Mouse (Mus musculus) G1E (cell line): Measurements from ENCODE around the gene Rep15. TPM values are rescaled to one million over a fixed set of nuclear protein-coding genes. Genes with fewer than 3 reads are reported as not detected.

Source experiments
- ATAC-seq: 2 replicates; pipeline ENCODE4 v1.8.0; 2016; ENCODE audit warnings: mild to moderate bottlenecking; ENCODE audit not compliant: insufficient number of reproducible peaks, poor library complexity, low FRiP score, severe bottlenecking; ENCODE audit errors: extremely low read depth
- DNase-seq: peaks from one replicate; pipeline ENCODE4 v3.0.0; 2012; ENCODE audit warnings: low spot score
- H3K27me3 ChIP-seq: 2 replicates; pipeline ENCODE4 v1.6.1; 2012; ENCODE audit warnings: mild to moderate bottlenecking, low read length, inconsistent platforms; ENCODE audit not compliant: insufficient read depth
- H3K36me3 ChIP-seq: replicated peaks from 2 replicates; pipeline ENCODE3; 2012; ENCODE audit warnings: mild to moderate bottlenecking, inconsistent platforms
- H3K4me1 ChIP-seq: 2 replicates; pipeline ENCODE4 v1.6.1; 2012; ENCODE audit warnings: low read depth, low read length, inconsistent platforms, mixed read lengths; ENCODE audit not compliant: insufficient read depth
- H3K4me3 ChIP-seq: 2 replicates; pipeline ENCODE4 v1.5.1; 2012; ENCODE audit warnings: low read depth, mild to moderate bottlenecking, inconsistent platforms, low read length, moderate library complexity, mixed read lengths
- H3K9me3 ChIP-seq: replicated peaks from 2 replicates; pipeline ENCODE4 v1.6.1; 2012; ENCODE audit warnings: inconsistent platforms
- CTCF ChIP-seq: IDR thresholded peaks from 2 replicates; pipeline ENCODE4 v1.5.1; 2012; ENCODE audit warnings: low read depth, low read length, inconsistent platforms, mixed read lengths
- GATA1 ChIP-seq: IDR thresholded peaks from 2 replicates; pipeline ENCODE4 v1.6.1; 2012; ENCODE audit warnings: borderline replicate concordance, low read length, inconsistent platforms, mixed read lengths
- GATA2 ChIP-seq: IDR thresholded peaks from 2 replicates; pipeline ENCODE4 v1.6.1; 2012; ENCODE audit warnings: low read depth, low read length, inconsistent platforms, borderline replicate concordance
- POLR2AphosphoS5 ChIP-seq: IDR thresholded peaks from 2 replicates; pipeline ENCODE4 v1.6.1; 2012; ENCODE audit warnings: low read depth, low read length, inconsistent platforms; ENCODE audit not compliant: insufficient replicate concordance
- TAL1 ChIP-seq: conservative IDR thresholded peaks from 2 replicates; pipeline ENCODE4 v1.6.1; 2012; ENCODE audit warnings: low read depth, low read length, inconsistent platforms, mixed read lengths
- polyA plus RNA-seq: library from polyadenylated mRNA; stranded (reverse); fragments of >175 nt; gene quantifications from 2 replicates; pipeline ENCODE4 v1.2.3, GENCODE M21; 2012
- total RNA-seq, 2 experiments: library from RNA; stranded (forward) in 1 of 2; stranded (reverse) in 1 of 2; fragments of 200-1000 nt in 1 of 2; fragments of >200 nt in 1 of 2; fragmentation: Nextera tagmentation in 1 of 2; gene quantifications; 2 replicates each; pipeline ENCODE4 v1.2.3; 2014 to 2017

Gene Rep15
- total and polyA plus RNA-seq, 3 experiments = 0.05 TPM; not detected in 2

GRCm38 (mm10) chr6:147049239-147049805, 16.9 kb downstream of the Rep15 start:
- Histone ChIP-seq H3K4me1 (peaks cover 6% of the 10 kb centered on the region; the same call in 1 of the 2 replicates), H3K36me3 (peaks cover 83% of the 10 kb centered on the region), H3K27me3 (no peaks in the 10 kb centered on the region), H3K4me3 (no peak overlapping the region), H3K9me3 (no peaks in the 10 kb centered on the region)
- ATAC-seq = no peak
- DNase-seq = no peak
- TF ChIP-seq CTCF = no peak
- no peak for TF ChIP-seq GATA1

- no peaks in the 10 kb centered on the region for H3K4me1 ChIP-seq
- H3K36me3 ChIP-seq = peaks cover 93% of the 10 kb centered on the region
- no peaks in the 10 kb centered on the region for H3K9me3 ChIP-seq
- no peak for TF ChIP-seq GATA2
- no peak for TF ChIP-seq CTCF
- ATAC-seq (no peak), DNase-seq (no peak)
- no peaks in the 10 kb centered on the region for H3K27me3 ChIP-seq
- H3K4me3 ChIP-seq = no peak overlapping the region
Measured at GRCm38 (mm10) chr6:147051666-147052065, 19.3 kb downstream of the Rep15 start.

- Histone ChIP-seq H3K27me3 (no peaks in the 10 kb centered on the region), H3K9me3 (no peaks in the 10 kb centered on the region), H3K36me3 (peaks cover 93% of the 10 kb centered on the region), H3K4me3 (no peak overlapping the region), H3K4me1 (no peaks in the 10 kb centered on the region)
- no peak for TF ChIP-seq CTCF
- TF ChIP-seq TAL1 = no peak
- TF ChIP-seq POLR2AphosphoS5 = no peak
- TF ChIP-seq GATA2 = no peak
- no peak for TF ChIP-seq GATA1
- ATAC-seq (no peak), DNase-seq (no peak)
Measured at GRCm38 (mm10) chr6:147052440-147052839, 20.1 kb downstream of the Rep15 start.

GRCm38 (mm10) chr6:147053785-147054646, 21.6 kb downstream of the Rep15 start:
- TF ChIP-seq CTCF = no peak
- TF ChIP-seq GATA2 = no peak
- no peak for TF ChIP-seq TAL1
- DNase-seq (no peak), ATAC-seq (no peak)
- H3K4me1 ChIP-seq = no peaks in the 10 kb centered on the region
- no peaks in the 10 kb centered on the region for H3K9me3 ChIP-seq
- no peaks in the 10 kb centered on the region for H3K27me3 ChIP-seq
- H3K36me3 ChIP-seq = peaks cover 93% of the 10 kb centered on the region
- no peak overlapping the region for H3K4me3 ChIP-seq

GRCm38 (mm10) chr6:147055374-147055977, 23.1 kb downstream of the Rep15 start:
- H3K27me3 ChIP-seq = no peaks in the 10 kb centered on the region
- no peaks in the 10 kb centered on the region for H3K9me3 ChIP-seq
- H3K4me1 ChIP-seq = no peaks in the 10 kb centered on the region
- H3K36me3 ChIP-seq = peaks cover 94% of the 10 kb centered on the region
- H3K4me3 ChIP-seq = no peak overlapping the region
- no peak for ATAC-seq
- no peak for TF ChIP-seq POLR2AphosphoS5
- TF ChIP-seq GATA1 = no peak
- TF ChIP-seq TAL1 = no peak
- TF ChIP-seq CTCF = no peak
- TF ChIP-seq GATA2 = no peak
- no peak for DNase-seq

- TF ChIP-seq POLR2AphosphoS5 = no peak
- no peak for TF ChIP-seq GATA2
- no peak for TF ChIP-seq TAL1
- TF ChIP-seq CTCF = no peak
- TF ChIP-seq GATA1 = no peak
- Histone ChIP-seq H3K9me3 (no peaks in the 10 kb centered on the region), H3K36me3 (peaks cover 94% of the 10 kb centered on the region), H3K4me1 (no peaks in the 10 kb centered on the region), H3K4me3 (no peak overlapping the region), H3K27me3 (no peaks in the 10 kb centered on the region)
- no peak for ATAC-seq
- no peak for DNase-seq
Measured at GRCm38 (mm10) chr6:147059326-147059725, 26.9 kb downstream of the Rep15 start.
